Mouse (Mus musculus) kidney, postnatal 25 days (tissue): ENCODE measurements around the gene Kat6b.

Experiments used
- DNase-seq, 2 experiments: peaks; one replicate each; pipeline ENCODE4 v3.0.0; 2021; ENCODE audit warnings: mixed read lengths in 2 of 2

Gene Kat6b

GRCm38 (mm10) chr14:21523851-21524441, 42.7 kb downstream of the Kat6b start:
- DNase-seq, result peak in 1 of 2 experiments; percentile 46

GRCm38 (mm10) chr14:21525674-21526073, 44.4 kb downstream of the Kat6b start:
- no peak for DNase-seq

GRCm38 (mm10) chr14:21533566-21533965, 52.3 kb downstream of the Kat6b start:
- no peak for DNase-seq

GRCm38 (mm10) chr14:21534066-21534465, 52.8 kb downstream of the Kat6b start:
- DNase-seq, result no peak

- no peak for DNase-seq
These were observed 53.5 kb downstream of the Kat6b start for GRCm38 (mm10) chr14:21534542-21535272.

- no peak for DNase-seq
These were observed 55.4 kb downstream of the Kat6b start for GRCm38 (mm10) chr14:21536485-21537181.

- DNase-seq, result no peak
These were observed 56.6 kb downstream of the Kat6b start for GRCm38 (mm10) chr14:21537838-21538237.

GRCm38 (mm10) chr14:21539731-21540130, 58.5 kb downstream of the Kat6b start:
- no peak for DNase-seq

GRCm38 (mm10) chr14:21540361-21540760, 59.1 kb downstream of the Kat6b start:
- no peak for DNase-seq

- DNase-seq, result no peak
These were observed 64.3 kb downstream of the Kat6b start for GRCm38 (mm10) chr14:21545529-21545928.

- DNase-seq, result no peak
These were observed 65.1 kb downstream of the Kat6b start for GRCm38 (mm10) chr14:21546351-21546750.

GRCm38 (mm10) chr14:21547297-21547696, 66.1 kb downstream of the Kat6b start:
- no peak for DNase-seq

GRCm38 (mm10) chr14:21547965-21548364, 66.7 kb downstream of the Kat6b start:
- DNase-seq, result no peak

- DNase-seq, result no peak
These were observed 67.8 kb downstream of the Kat6b start for GRCm38 (mm10) chr14:21548952-21549607.

GRCm38 (mm10) chr14:21549608-21550115, 68.4 kb downstream of the Kat6b start:
- no peak for DNase-seq

- no peak for DNase-seq
These were observed 69.3 kb downstream of the Kat6b start for GRCm38 (mm10) chr14:21550576-21550975.

- DNase-seq, result no peak
These were observed 70.4 kb downstream of the Kat6b start for GRCm38 (mm10) chr14:21551655-21552054.

GRCm38 (mm10) chr14:21552958-21553357, 71.7 kb downstream of the Kat6b start:
- DNase-seq, result peak; percentile 24 to 54

- DNase-seq, result no peak
These were observed 72.8 kb downstream of the Kat6b start for GRCm38 (mm10) chr14:21554046-21554445.

- DNase-seq, result no peak
These were observed 77.4 kb downstream of the Kat6b start for GRCm38 (mm10) chr14:21558440-21559131.

GRCm38 (mm10) chr14:21559447-21559846, 78.2 kb downstream of the Kat6b start:
- peak; percentile 68 to 80 for DNase-seq

GRCm38 (mm10) chr14:21560481-21561209, 79.4 kb downstream of the Kat6b start:
- no peak for DNase-seq
